Mouse (Mus musculus): ENCODE results near the gene Aes. TPM values are rescaled to one million over a fixed set of nuclear protein-coding genes. Genes with fewer than 3 reads are reported as not detected.

Gene Aes
- polyA plus RNA-seq, 1 experiment from 2014 or later, result 697 TPM

- H3K4me2 ChIP-seq, result peak overlapping the region; percentile 35; the same call in 1 of the 2 replicates
- H3K9me3 ChIP-seq, result no peaks in the 10 kb centered on the region
- H3K9ac ChIP-seq, result no peak overlapping the region
- H3K36me3 ChIP-seq, result no peaks in the 10 kb centered on the region
- peaks cover 32% of the 10 kb centered on the region for H3K4me1 ChIP-seq
- peak overlapping the region; percentile 89 for H3K27ac ChIP-seq
- no peaks in the 10 kb centered on the region for H3K27me3 ChIP-seq (replicated peaks)
- no peak overlapping the region for H3K4me3 ChIP-seq (replicated peaks)
- WGBS, result 54% methylated on average over 5 of the region's 5 CpGs
- peak; percentile 37 for ATAC-seq (ENCODE audit: insufficient read depth, low FRiP score, low read depth)
Measured at GRCm38 (mm10) chr10:81546332-81546731, 13.0 kb upstream of the Aes start.

GRCm38 (mm10) chr10:81546788-81547571, 12.3 kb upstream of the Aes start:
- no peak overlapping the region for H3K9ac ChIP-seq
- H3K4me3 ChIP-seq (replicated peaks), result no peak overlapping the region
- peaks cover 32% of the 10 kb centered on the region for H3K4me1 ChIP-seq
- no peaks in the 10 kb centered on the region for H3K27me3 ChIP-seq (replicated peaks)
- H3K27ac ChIP-seq, result peak overlapping the region; percentile 89
- H3K9me3 ChIP-seq, result no peaks in the 10 kb centered on the region
- 84% methylated on average over 13 of the region's 13 CpGs for WGBS
- H3K4me2 ChIP-seq, result no peak overlapping the region
- H3K36me3 ChIP-seq, result no peaks in the 10 kb centered on the region
- no peak for ATAC-seq (ENCODE audit: insufficient read depth, low FRiP score, low read depth)

- Histone ChIP-seq H3K9ac (no peak overlapping the region), H3K4me3 (replicated peaks) (no peak overlapping the region), H3K27me3 (replicated peaks) (no peaks in the 10 kb centered on the region), H3K4me1 (peaks cover 13% of the 10 kb centered on the region), H3K36me3 (no peaks in the 10 kb centered on the region), H3K9me3 (no peaks in the 10 kb centered on the region), H3K4me2 (no peak overlapping the region), H3K27ac (no peak overlapping the region; the same call in 1 of the 2 replicates)
- ATAC-seq (ENCODE audit: insufficient read depth, low FRiP score, low read depth), result no peak
- 57% methylated on average over 5 of the region's 5 CpGs for WGBS
Measured at GRCm38 (mm10) chr10:81548944-81549343, 10.3 kb upstream of the Aes start.

- no peaks in the 10 kb centered on the region for H3K36me3 ChIP-seq
Measured at GRCm38 (mm10) chr10:81550257-81550656, 9.0 kb upstream of the Aes start.

GRCm38 (mm10) chr10:81551597-81552102, 7.6 kb upstream of the Aes start:
- Histone ChIP-seq H3K4me3 (replicated peaks) (no peak overlapping the region), H3K27ac (peak overlapping the region; percentile 76; the same call in 1 of the 2 replicates), H3K36me3 (no peaks in the 10 kb centered on the region), H3K4me2 (no peak overlapping the region; the same call in 1 of the 2 replicates), H3K27me3 (replicated peaks) (no peaks in the 10 kb centered on the region), H3K4me1 (peaks cover 8% of the 10 kb centered on the region; the same call in 1 of the 2 replicates), H3K9me3 (no peaks in the 10 kb centered on the region), H3K9ac (no peak overlapping the region)
- ATAC-seq (ENCODE audit: insufficient read depth, low FRiP score, low read depth), result peak; percentile 90
- WGBS, result 4% methylated on average over 12 of the region's 12 CpGs

More at GRCm38 (mm10) chr10:81550257-81550656, 9.0 kb upstream of the Aes start:
- 14% methylated on average over 7 of the region's 7 CpGs for WGBS
- H3K9me3 ChIP-seq, result no peaks in the 10 kb centered on the region
- no peak overlapping the region for H3K9ac ChIP-seq
- H3K27me3 ChIP-seq (replicated peaks), result no peaks in the 10 kb centered on the region
- no peak overlapping the region for H3K4me3 ChIP-seq (replicated peaks)
- no peak overlapping the region for H3K4me2 ChIP-seq
- no peak for ATAC-seq (ENCODE audit: insufficient read depth, low FRiP score, low read depth)
- H3K4me1 ChIP-seq, result peaks cover 11% of the 10 kb centered on the region; the same call in 1 of the 2 replicates
- no peak overlapping the region for H3K27ac ChIP-seq

GRCm38 (mm10) chr10:81553232-81553631, 6.1 kb upstream of the Aes start:
- WGBS, result 88% methylated on average over 5 of the region's 5 CpGs

GRCm38 (mm10) chr10:81553807-81554755, 5.2 kb upstream of the Aes start:
- WGBS, result 72% methylated on average over 6 of the region's 6 CpGs
- no peak overlapping the region for H3K27ac ChIP-seq
- no peaks in the 10 kb centered on the region for H3K27me3 ChIP-seq (replicated peaks)
- no peak overlapping the region for H3K9ac ChIP-seq
- peaks cover 6% of the 10 kb centered on the region; the same call in 1 of the 2 replicates for H3K4me1 ChIP-seq
- no peak overlapping the region for H3K4me3 ChIP-seq (replicated peaks)
- no peak overlapping the region for H3K4me2 ChIP-seq
- H3K36me3 ChIP-seq, result no peaks in the 10 kb centered on the region
- no peaks in the 10 kb centered on the region for H3K9me3 ChIP-seq
- no peak for ATAC-seq (ENCODE audit: insufficient read depth, low FRiP score, low read depth)

More at GRCm38 (mm10) chr10:81553232-81553631, 6.1 kb upstream of the Aes start:
- Histone ChIP-seq H3K36me3 (no peaks in the 10 kb centered on the region), H3K27me3 (replicated peaks) (no peaks in the 10 kb centered on the region), H3K9me3 (no peaks in the 10 kb centered on the region), H3K4me3 (replicated peaks) (no peak overlapping the region), H3K4me1 (peaks cover 6% of the 10 kb centered on the region; the same call in 1 of the 2 replicates), H3K4me2 (no peak overlapping the region), H3K27ac (no peak overlapping the region), H3K9ac (no peak overlapping the region)
- no peak for ATAC-seq (ENCODE audit: insufficient read depth, low FRiP score, low read depth)

- Histone ChIP-seq H3K27ac (no peak overlapping the region), H3K4me3 (replicated peaks) (no peak overlapping the region), H3K36me3 (0 out of 2 replicates have a peak, but pooled peaks cover 3% of the 10 kb centered on the region), H3K9ac (no peak overlapping the region), H3K4me1 (peaks cover 14% of the 10 kb centered on the region), H3K4me2 (no peak overlapping the region), H3K9me3 (no peaks in the 10 kb centered on the region), H3K27me3 (replicated peaks) (no peaks in the 10 kb centered on the region)
- 67% methylated on average over 3 of the region's 3 CpGs for WGBS
- ATAC-seq (ENCODE audit: insufficient read depth, low FRiP score, low read depth), result no peak
Measured at GRCm38 (mm10) chr10:81556282-81556681, 3.0 kb upstream of the Aes start.

GRCm38 (mm10) chr10:81557491-81557890, 1.8 kb upstream of the Aes start:
- WGBS, result 36% methylated on average over 1 of the region's 1 CpGs

GRCm38 (mm10) chr10:81559627-81560539, 595 bp downstream of the Aes start:
- ATAC-seq (ENCODE audit: insufficient read depth, low FRiP score, low read depth), result peak; percentile 8; the same call in 1 of the 2 replicates
- peak overlapping the region; percentile 93 for H3K27ac ChIP-seq
- peak overlapping the region; percentile 77 for H3K4me2 ChIP-seq
- peak overlapping the region; percentile 87 for H3K4me3 ChIP-seq (replicated peaks)
- no peaks in the 10 kb centered on the region for H3K9me3 ChIP-seq
- H3K4me1 ChIP-seq, result peaks cover 38% of the 10 kb centered on the region
- H3K36me3 ChIP-seq, result 0 out of 2 replicates have a peak, but pooled peaks cover 7% of the 10 kb centered on the region
- under 1% methylated on average over 33 of the region's 36 CpGs for WGBS
- H3K27me3 ChIP-seq (replicated peaks), result no peaks in the 10 kb centered on the region
- H3K9ac ChIP-seq, result peak overlapping the region; percentile 96

More at GRCm38 (mm10) chr10:81557491-81557890, 1.8 kb upstream of the Aes start:
- Histone ChIP-seq H3K27me3 (replicated peaks) (no peaks in the 10 kb centered on the region), H3K36me3 (0 out of 2 replicates have a peak, but pooled peaks cover 3% of the 10 kb centered on the region), H3K27ac (no peak overlapping the region), H3K9me3 (no peaks in the 10 kb centered on the region), H3K4me3 (replicated peaks) (no peak overlapping the region), H3K9ac (no peak overlapping the region), H3K4me2 (no peak overlapping the region), H3K4me1 (peaks cover 16% of the 10 kb centered on the region)
- no peak for ATAC-seq (ENCODE audit: insufficient read depth, low FRiP score, low read depth)

Data from stomach, embryonic 15.5 days (tissue).